Mouse (Mus musculus) layer of hippocampus, adult 18-20 months (tissue): ENCODE measurements around the gene Tnfrsf1a. TPM values are rescaled to one million over a fixed set of nuclear protein-coding genes. Genes with fewer than 3 reads are reported as not detected.

Experiments
- DNase-seq, 2 experiments: peaks; one replicate each; pipeline ENCODE4 v3.0.0; 2022; ENCODE audit warnings: low spot score in 2 of 2
- total RNA-seq, 2 experiments: library from RNA; stranded (reverse); gene quantifications; 2 replicates each; pipeline ENCODE4 v1.2.3; 2021

Gene Tnfrsf1a
- total RNA-seq, 2 experiments from 2014 or later, result 11.7 to 11.8 TPM

DNA sequence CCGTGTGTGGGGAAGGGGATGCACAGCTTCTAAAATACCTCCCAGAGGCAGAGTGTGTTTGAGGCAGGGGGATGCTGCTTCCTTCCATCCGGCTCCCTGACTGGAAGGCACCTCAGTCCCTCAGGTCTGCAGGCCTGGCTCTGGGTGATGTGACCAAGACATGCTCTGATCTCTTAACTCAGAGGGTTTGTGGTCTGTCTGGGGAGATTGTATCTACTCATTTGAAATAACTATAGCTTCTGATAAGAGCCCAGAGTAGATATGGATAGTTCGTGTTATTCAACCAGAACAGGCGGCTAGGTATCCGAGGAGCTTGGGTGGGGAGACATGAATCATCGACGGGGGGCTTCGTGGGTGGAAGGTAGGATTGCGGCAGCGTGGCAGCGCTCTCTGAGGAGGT lies 4.1 kb downstream of the Tnfrsf1a start:
- no peak for DNase-seq

DNA sequence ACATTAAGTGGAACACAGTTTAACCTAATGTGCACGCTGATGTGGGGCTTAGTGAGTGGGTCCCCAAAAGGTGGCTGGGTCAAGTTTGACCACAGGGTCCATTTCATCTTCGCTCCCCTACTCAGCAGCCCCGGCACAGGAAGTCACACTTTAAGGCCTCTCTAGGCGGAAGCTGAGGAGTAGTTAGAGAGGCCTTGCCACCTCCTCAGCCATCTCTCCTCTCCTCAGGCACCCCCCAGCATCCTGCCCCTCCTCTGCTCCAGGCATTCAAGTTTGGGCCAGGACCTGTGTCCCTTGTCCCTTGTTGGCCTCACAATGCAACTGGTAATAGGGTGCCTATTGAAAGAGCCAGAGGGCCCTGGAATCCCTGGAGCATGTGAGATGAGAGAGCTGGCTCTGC lies 4.5 kb downstream of the Tnfrsf1a start:
- no peak for DNase-seq

GRCm38 (mm10) chr6:125354352-125355151 lies 5.4 kb downstream of the Tnfrsf1a start:
- DNase-seq, result no peak

- no peak for DNase-seq
These were observed 6.1 kb downstream of the Tnfrsf1a start for GRCm38 (mm10) chr6:125355197-125355741.

GRCm38 (mm10) chr6:125356264-125356663 lies 7.1 kb downstream of the Tnfrsf1a start:
- DNase-seq, result no peak

DNA sequence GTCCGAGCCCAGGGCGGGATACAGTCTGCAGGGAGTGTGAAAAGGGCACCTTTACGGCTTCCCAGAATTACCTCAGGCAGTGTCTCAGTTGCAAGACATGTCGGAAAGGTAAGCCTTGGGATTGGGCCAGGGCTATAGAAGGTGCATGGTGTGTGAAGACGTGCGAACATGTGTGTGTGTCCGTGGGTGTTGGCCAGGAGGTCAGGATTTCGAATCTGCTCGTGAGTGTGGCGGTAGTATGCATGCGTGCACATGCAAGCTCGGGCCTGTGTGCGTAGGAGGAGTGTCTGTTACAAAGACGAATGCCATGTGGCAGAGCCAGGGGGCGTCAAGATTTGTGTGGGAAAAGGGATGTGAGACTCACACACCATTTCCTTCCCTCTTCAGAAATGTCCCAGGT lies 8.2 kb downstream of the Tnfrsf1a start:
- DNase-seq, result peak in 1 of 2 experiments; percentile 39

GRCm38 (mm10) chr6:125359999-125360398 lies 10.8 kb downstream of the Tnfrsf1a start:
- no peak for DNase-seq

DNA sequence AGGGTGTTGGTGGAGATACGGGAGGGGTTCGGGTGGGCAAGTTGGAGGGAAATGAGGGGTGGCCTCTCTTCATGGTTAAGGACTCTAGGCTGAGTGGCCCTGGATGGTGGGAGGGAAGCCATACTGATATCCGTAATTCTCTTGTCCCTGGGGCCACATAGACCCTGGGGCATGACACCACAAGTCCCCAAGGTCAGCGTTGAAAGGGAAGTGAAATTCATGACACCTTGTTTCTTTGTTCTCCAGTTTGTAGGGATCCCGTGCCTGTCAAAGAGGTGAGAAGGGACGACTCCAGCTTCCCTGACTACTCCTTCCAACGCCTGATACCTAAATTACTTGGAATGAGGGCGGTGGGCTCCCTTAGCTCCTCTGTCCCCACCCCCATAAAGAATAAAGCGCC lies 11.7 kb downstream of the Tnfrsf1a start:
- no peak for DNase-seq

DNA sequence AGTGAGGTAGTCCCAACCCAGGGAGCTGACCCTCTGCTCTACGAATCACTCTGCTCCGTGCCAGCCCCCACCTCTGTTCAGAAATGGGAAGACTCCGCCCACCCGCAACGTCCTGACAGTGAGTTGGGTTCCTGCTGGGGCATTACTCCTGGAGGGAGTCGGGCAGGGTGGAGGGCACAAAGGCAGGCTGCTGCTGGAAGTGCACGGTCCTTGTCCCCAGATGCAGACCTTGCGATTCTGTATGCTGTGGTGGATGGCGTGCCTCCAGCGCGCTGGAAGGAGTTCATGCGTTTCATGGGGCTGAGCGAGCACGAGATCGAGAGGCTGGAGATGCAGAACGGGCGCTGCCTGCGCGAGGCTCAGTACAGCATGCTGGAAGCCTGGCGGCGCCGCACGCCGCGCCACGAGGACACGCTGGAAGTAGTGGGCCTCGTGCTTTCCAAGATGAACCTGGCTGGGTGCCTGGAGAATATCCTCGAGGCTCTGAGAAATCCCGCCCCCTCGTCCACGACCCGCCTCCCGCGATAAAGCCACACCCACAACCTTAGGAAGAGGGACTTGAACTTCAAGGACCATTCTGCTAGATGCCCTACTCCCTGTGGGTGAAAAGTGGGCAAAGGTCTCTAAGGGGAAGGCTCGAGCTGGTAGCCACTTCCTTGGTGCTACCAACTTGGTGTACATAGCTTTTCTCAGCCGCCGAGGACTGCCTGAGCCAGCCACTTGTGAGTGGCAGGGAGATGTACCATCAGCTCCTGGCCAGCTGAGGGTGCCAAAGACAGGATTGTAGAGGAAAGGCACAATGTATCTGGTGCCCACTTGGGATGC lies 12.5 kb downstream of the Tnfrsf1a start:
- DNase-seq, result peak in 1 of 2 experiments; percentile 40

DNA sequence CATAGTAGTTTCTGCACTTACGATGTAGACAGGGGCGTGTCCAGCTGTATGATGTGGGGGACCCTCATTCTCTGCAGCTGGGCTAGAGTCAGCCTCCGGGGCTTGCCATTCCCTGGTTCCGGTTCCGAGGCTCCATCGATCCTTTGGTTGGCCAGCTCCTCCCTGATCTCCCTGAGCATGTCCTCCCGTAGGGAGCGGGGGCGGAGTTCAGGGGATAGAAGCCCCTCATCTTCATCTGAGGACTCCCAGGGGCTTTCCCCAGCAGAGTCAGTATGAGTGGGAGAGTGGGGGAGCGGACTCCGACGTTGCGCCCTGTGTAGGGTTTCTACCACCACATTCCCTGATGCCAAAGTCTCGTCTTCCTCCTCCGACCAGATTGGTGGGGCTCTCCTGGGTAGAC lies 13.9 kb downstream of the Tnfrsf1a start:
- no peak for DNase-seq

DNA sequence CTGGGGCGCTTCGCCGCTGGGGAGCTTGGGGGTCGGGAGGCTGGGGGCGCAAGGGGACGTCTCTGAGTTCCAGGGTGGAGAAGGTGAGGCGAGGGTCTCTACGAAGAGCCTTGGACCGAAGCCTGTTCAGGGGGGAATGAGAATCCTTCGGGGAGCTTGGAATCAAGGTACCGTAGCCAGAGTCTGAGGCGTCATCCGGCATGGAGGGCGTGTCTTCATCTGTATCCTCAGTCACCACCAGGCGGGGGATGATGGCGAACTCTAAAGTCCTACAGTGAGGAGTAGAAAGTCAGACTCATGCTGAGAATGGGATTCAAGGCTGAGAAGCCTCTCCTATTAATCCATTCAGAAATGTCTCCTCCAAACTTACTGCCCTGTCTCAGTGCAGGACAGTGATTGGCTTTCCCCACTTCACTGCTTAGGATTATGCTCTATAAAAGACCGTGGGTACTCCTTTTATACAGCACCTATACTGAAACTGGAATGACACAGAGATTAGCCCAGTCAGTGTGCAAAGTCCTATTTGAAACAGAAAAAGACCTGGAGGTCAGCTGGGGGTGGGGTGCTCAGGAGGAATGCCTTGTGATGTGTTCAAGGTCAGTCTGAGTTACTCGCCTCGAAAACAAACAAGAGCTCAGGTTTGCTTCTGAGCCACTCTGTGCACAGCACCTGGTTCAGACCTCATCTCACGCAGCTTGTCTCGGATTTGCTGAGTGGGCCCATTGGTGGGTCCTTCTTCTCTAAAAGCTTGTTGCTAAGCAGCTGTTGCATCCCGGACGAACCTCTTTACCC lies 14.5 kb downstream of the Tnfrsf1a start:
- DNase-seq, result no peak

DNA sequence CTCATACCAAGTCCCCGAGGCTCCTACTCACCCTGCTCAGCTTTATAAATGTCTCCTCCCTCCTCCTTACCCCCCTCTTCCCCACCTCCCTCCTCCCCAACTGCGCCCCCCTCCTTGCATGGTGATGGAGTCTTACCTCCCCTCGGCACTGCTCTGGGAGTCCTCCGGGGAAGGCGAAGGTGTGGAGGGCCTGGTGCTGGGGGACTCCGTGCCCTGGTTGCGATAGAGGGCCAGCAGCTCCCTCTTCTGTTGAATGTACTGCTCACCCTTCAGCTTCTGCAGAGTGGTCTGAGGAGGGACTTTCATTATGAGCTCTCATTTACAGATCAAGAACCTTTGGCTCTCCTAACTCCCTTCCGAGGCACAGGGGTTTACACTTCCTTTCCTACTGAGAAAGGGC lies 15.3 kb downstream of the Tnfrsf1a start:
- no peak for DNase-seq

GRCm38 (mm10) chr6:125365522-125365921 lies 16.4 kb downstream of the Tnfrsf1a start:
- no peak for DNase-seq

DNA sequence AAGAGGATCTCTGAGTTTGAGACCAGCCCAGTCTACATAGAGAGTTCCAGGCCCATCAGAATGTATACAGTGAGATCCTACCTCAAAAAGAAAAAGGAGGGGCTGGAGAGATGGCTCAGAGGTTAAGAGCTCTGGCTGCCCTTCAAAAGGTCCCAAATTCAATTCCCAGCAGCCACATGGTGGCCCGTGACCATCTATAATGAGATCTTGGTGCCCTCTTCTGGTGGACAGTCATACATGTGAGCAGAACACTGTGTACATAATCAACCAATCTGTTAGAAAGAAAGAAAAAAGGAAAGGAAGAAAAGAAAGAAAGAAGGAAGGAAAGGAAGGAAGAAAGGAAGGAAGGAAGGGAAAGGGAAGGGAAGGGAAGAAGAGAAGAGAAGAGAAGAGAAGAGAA lies 17.0 kb downstream of the Tnfrsf1a start:
- no peak for DNase-seq

GRCm38 (mm10) chr6:125367758-125368371 lies 18.7 kb downstream of the Tnfrsf1a start:
- DNase-seq, result no peak

GRCm38 (mm10) chr6:125377042-125377441 lies 27.9 kb downstream of the Tnfrsf1a start:
- no peak for DNase-seq

DNA sequence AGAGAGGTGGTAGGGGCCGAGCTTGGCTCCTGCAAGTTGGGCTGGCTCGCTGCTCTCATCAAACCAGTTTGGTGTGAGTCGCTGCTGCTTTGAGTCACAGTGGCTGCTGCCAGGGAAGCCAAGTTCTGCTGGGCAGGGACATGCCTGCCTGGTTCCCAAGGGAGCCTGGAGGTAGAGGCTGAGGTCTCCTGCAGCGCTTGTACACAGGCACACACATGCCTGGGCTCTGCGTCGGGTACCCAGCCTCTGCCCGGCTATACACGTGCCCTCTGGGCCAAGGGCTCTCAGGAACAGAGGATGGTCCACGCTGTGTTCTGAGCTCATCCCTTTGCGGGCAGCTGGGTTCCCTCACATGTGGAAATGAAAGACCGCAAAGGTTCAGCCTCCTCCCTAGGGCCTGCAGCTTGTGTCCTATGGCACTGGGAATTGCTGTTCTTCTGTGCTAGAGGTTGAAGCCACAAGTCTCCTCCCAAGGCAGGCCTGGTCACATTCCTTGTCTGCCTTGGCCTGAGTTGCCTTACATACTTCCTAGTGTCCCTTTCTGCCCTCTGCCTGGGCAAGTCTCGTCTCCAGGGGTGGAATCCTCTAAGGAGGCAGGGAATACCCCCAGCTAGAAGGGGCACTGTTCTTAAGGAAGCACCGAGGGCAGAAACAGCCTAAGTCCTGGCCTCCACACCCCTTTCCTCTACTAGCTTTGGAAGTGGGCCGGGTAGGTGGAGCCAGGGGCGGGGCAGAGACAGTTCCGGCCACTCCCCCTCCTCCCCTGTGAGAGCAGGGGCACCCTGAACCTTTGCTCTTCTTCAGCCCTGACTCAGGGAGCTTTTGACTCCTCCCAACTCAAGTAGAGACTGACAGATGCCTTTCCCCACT lies 28.7 kb downstream of the Tnfrsf1a start:
- no peak for DNase-seq

GRCm38 (mm10) chr6:125378621-125379020 lies 29.5 kb downstream of the Tnfrsf1a start:
- no peak for DNase-seq

DNA sequence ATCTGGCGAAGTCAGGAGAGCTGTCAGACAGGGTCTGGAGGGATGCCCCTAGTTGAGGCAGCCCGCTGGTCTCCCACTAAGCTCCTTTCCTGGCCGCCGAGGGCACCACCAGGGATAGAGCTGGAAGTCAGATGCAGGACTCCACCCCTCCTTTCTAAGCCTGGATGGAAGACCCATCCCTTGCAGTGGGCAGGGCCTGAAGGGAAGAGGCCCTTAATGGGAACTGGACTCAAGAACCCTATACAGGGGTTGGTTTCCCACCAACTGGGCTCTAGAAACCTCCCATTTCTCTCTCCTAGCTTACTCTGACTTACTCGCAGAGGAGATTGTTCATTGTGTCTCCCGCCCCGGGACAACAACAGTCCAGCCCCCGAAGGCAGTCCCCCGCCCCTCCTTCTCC lies 30.6 kb downstream of the Tnfrsf1a start:
- no peak for DNase-seq
